Mouse (Mus musculus): ENCODE data around the gene Olfr1388. TPM values are rescaled to one million over a fixed set of nuclear protein-coding genes. Genes with fewer than 3 reads are reported as not detected.

The Olfr1388 gene
- polyA plus RNA-seq, 1 experiment from 2014 or later = 0.05 TPM

Other genes with a start within 250 kb of the Olfr1388 start
- 0.22 TPM in 1 of 2 replicates, not detected in the other for gene Btnl9, start 249.5 kb upstream of the Olfr1388 start, polyA plus RNA-seq (2016; fragmentation: Nextera tagmentation; extraction: Ambion mirVana)
- gene Zfp62, start 233.3 kb upstream of the Olfr1388 start, polyA plus RNA-seq (2016; fragmentation: Nextera tagmentation; extraction: Ambion mirVana) = 28.7 and 43.2 TPM in 2 replicates
- 39.9 and 43.2 TPM in 2 replicates for gene Mgat1, start 192.4 kb upstream of the Olfr1388 start, polyA plus RNA-seq (2016; fragmentation: Nextera tagmentation; extraction: Ambion mirVana)
- not detected in 2 replicates for gene Olfr1393, start 158.3 kb upstream of the Olfr1388 start, polyA plus RNA-seq (2016; fragmentation: Nextera tagmentation; extraction: Ambion mirVana)
- 0.10 TPM in 1 of 2 replicates, not detected in the other for gene Olfr1392, start 151.3 kb upstream of the Olfr1388 start, polyA plus RNA-seq (2016; fragmentation: Nextera tagmentation; extraction: Ambion mirVana)
- not detected in 2 replicates for gene Olfr10, start 131.9 kb upstream of the Olfr1388 start, polyA plus RNA-seq (2016; fragmentation: Nextera tagmentation; extraction: Ambion mirVana)
- not detected in 2 replicates for gene Olfr1391, start 113.9 kb upstream of the Olfr1388 start, polyA plus RNA-seq (2016; fragmentation: Nextera tagmentation; extraction: Ambion mirVana)
- gene Olfr1390, start 101.4 kb upstream of the Olfr1388 start, polyA plus RNA-seq (2016; fragmentation: Nextera tagmentation; extraction: Ambion mirVana) = not detected in 2 replicates
- gene Olfr1389, start 13.6 kb upstream of the Olfr1388 start, polyA plus RNA-seq (2016; fragmentation: Nextera tagmentation; extraction: Ambion mirVana) = not detected in 2 replicates
- gene Olfr1387, start 18.7 kb downstream of the Olfr1388 start, polyA plus RNA-seq (2016; fragmentation: Nextera tagmentation; extraction: Ambion mirVana) = not detected in 2 replicates
- not detected in 2 replicates for gene Olfr1386, start 28.4 kb downstream of the Olfr1388 start, polyA plus RNA-seq (2016; fragmentation: Nextera tagmentation; extraction: Ambion mirVana)
- not detected in 2 replicates for gene Olfr1385, start 52.4 kb downstream of the Olfr1388 start, polyA plus RNA-seq (2016; fragmentation: Nextera tagmentation; extraction: Ambion mirVana)
- gene Olfr1384, start 70.1 kb downstream of the Olfr1388 start, polyA plus RNA-seq (2016; fragmentation: Nextera tagmentation; extraction: Ambion mirVana) = not detected in 2 replicates
- not detected in 2 replicates for gene Olfr1383, start 83.0 kb downstream of the Olfr1388 start, polyA plus RNA-seq (2016; fragmentation: Nextera tagmentation; extraction: Ambion mirVana)
- not detected in 2 replicates for gene Olfr1382, start 91.6 kb downstream of the Olfr1388 start, polyA plus RNA-seq (2016; fragmentation: Nextera tagmentation; extraction: Ambion mirVana)
- gene Olfr1381, start 106.8 kb downstream of the Olfr1388 start, polyA plus RNA-seq (2016; fragmentation: Nextera tagmentation; extraction: Ambion mirVana) = not detected in 2 replicates
- gene Olfr1380, start 120.3 kb downstream of the Olfr1388 start, polyA plus RNA-seq (2016; fragmentation: Nextera tagmentation; extraction: Ambion mirVana) = not detected in 2 replicates
- gene Flt4, start 172.6 kb downstream of the Olfr1388 start, polyA plus RNA-seq (2016; fragmentation: Nextera tagmentation; extraction: Ambion mirVana) = 4.3 and 5.4 TPM in 2 replicates
- gene Scgb3a1, start 227.0 kb downstream of the Olfr1388 start, polyA plus RNA-seq (2016; fragmentation: Nextera tagmentation; extraction: Ambion mirVana) = not detected in 2 replicates